Mouse (Mus musculus): Measurements from ENCODE around the gene Gatad2b. TPM values are rescaled to one million over a fixed set of nuclear protein-coding genes. Genes with fewer than 3 reads are reported as not detected.

The Gatad2b gene
- total RNA-seq, 2 experiments from 2014 or later, result 92.7 to 96.5 TPM

GRCm38 (mm10) chr3:90375562-90376246, 82.7 kb downstream of the Gatad2b start:
- no peak for DNase-seq (ENCODE audit: low spot score in 2 of 2)

GRCm38 (mm10) chr3:90376247-90376585, 83.2 kb downstream of the Gatad2b start:
- DNase-seq (ENCODE audit: low spot score in 2 of 2), result no peak

- no peak for DNase-seq (ENCODE audit: low spot score in 2 of 2)
Observed at GRCm38 (mm10) chr3:90378496-90378895, 85.5 kb downstream of the Gatad2b start.

- no peak for DNase-seq (ENCODE audit: low spot score in 2 of 2)
Observed at GRCm38 (mm10) chr3:90381727-90382126, 88.7 kb downstream of the Gatad2b start.

GRCm38 (mm10) chr3:90383690-90384089, 90.7 kb downstream of the Gatad2b start:
- peak; percentile 59 to 71 for DNase-seq (ENCODE audit: low spot score in 2 of 2)

- no peak for DNase-seq (ENCODE audit: low spot score in 2 of 2)
Observed at GRCm38 (mm10) chr3:90384851-90385375, 91.9 kb downstream of the Gatad2b start.

- no peak for DNase-seq (ENCODE audit: low spot score in 2 of 2)
Observed at GRCm38 (mm10) chr3:90386817-90387216, 93.8 kb downstream of the Gatad2b start.

- DNase-seq (ENCODE audit: low spot score in 2 of 2), result peak; percentile 55 to 69
Observed at GRCm38 (mm10) chr3:90387483-90387882, 94.5 kb downstream of the Gatad2b start.

GRCm38 (mm10) chr3:90388192-90388591, 95.2 kb downstream of the Gatad2b start:
- DNase-seq (ENCODE audit: low spot score in 2 of 2), result no peak

- peak in 1 of 2 experiments; percentile 34 for DNase-seq (ENCODE audit: low spot score in 2 of 2)
Observed at GRCm38 (mm10) chr3:90388726-90389510, 95.9 kb downstream of the Gatad2b start.

GRCm38 (mm10) chr3:90389511-90390490, 96.8 kb downstream of the Gatad2b start, which contains the start of gene Slc27a3:
Gene Slc27a3 (minus strand): TSS chr3:90389938.
- peak; percentile 39 to 50 for DNase-seq (ENCODE audit: low spot score in 2 of 2)

- DNase-seq (ENCODE audit: low spot score in 2 of 2), result no peak
Observed at GRCm38 (mm10) chr3:90391004-90391403, 98.0 kb downstream of the Gatad2b start.

- DNase-seq (ENCODE audit: low spot score in 2 of 2), result no peak
Observed at GRCm38 (mm10) chr3:90391941-90392340, 99.0 kb downstream of the Gatad2b start.

GRCm38 (mm10) chr3:90392661-90393060, 99.7 kb downstream of the Gatad2b start:
- DNase-seq (ENCODE audit: low spot score in 2 of 2), result no peak

- DNase-seq (ENCODE audit: low spot score in 2 of 2), result no peak
Observed at GRCm38 (mm10) chr3:90395629-90396028, 102.7 kb downstream of the Gatad2b start.

GRCm38 (mm10) chr3:90400993-90401392, 108.0 kb downstream of the Gatad2b start:
- DNase-seq (ENCODE audit: low spot score in 2 of 2), result no peak

- no peak for DNase-seq (ENCODE audit: low spot score in 2 of 2)
Observed at GRCm38 (mm10) chr3:90404121-90404520, 111.1 kb downstream of the Gatad2b start.

- DNase-seq (ENCODE audit: low spot score in 2 of 2), result no peak
Observed at GRCm38 (mm10) chr3:90404609-90405008, 111.6 kb downstream of the Gatad2b start.

- DNase-seq (ENCODE audit: low spot score in 2 of 2), result no peak
Observed at GRCm38 (mm10) chr3:90406414-90406813, 113.4 kb downstream of the Gatad2b start.

- DNase-seq (ENCODE audit: low spot score in 2 of 2), result no peak
Observed at GRCm38 (mm10) chr3:90408721-90409120, 115.7 kb downstream of the Gatad2b start.

Measured in layer of hippocampus, postnatal 14 days (tissue).